Mouse (Mus musculus): ENCODE data around the gene Psmb10.

- no peak for TF ChIP-seq CTCF (IDR thresholded peaks at IDR 0.05; ENCODE audit: extremely low read depth, insufficient read depth, low read length)
- no peak for TF ChIP-seq POLR2A (IDR thresholded peaks at IDR 0.05; ENCODE audit: extremely low read depth, insufficient read depth, low read length)
These were observed 37.2 kb downstream of the Psmb10 start for GRCm38 (mm10) chr8:105900941-105901616.

Data from cortical plate, adult 2 months (tissue).